Mouse (Mus musculus) heart, embryonic 11.5 days (tissue): ENCODE data around the gene Nubp2. TPM values are rescaled to one million over a fixed set of nuclear protein-coding genes. Genes with fewer than 3 reads are reported as not detected.

ENCODE experiments used
- ATAC-seq: fragments of 200-750 bp; cut with Nextera tagmentation; replicated peaks from 2 replicates; pipeline ENCODE4 v1.8.0; 2017; ENCODE audit warnings: moderate library complexity; ENCODE audit not compliant: insufficient number of reproducible peaks, low FRiP score, low TSS enrichment
- H3K27ac ChIP-seq: fragments of 300-500 bp; sonication (generic); 2 replicates; pipeline ENCODE4 v1.5.1; 2014; ENCODE audit warnings: mild to moderate bottlenecking, low read depth, low read length
- H3K27me3 ChIP-seq: fragments of 300-500 bp; sonication (generic); 2 replicates; pipeline ENCODE4 v1.6.1; 2014; ENCODE audit warnings: mild to moderate bottlenecking, low read length, mixed read lengths; ENCODE audit not compliant: control insufficient read depth, insufficient read depth
- H3K36me3 ChIP-seq: fragments of 300-500 bp; sonication (generic); 2 replicates; pipeline ENCODE4 v1.6.1; 2014; ENCODE audit warnings: mild to moderate bottlenecking, low read length, moderate library complexity, mixed read lengths; ENCODE audit not compliant: control insufficient read depth, insufficient read depth
- H3K4me1 ChIP-seq: fragments of 300-500 bp; sonication (generic); 2 replicates; pipeline ENCODE4 v1.6.1; 2014; ENCODE audit warnings: low read length; ENCODE audit not compliant: control insufficient read depth, insufficient read depth
- H3K4me2 ChIP-seq: fragments of 300-500 bp; sonication (generic); 2 replicates; pipeline ENCODE4 v1.6.1; 2014; ENCODE audit warnings: mild to moderate bottlenecking, moderate library complexity
- H3K4me3 ChIP-seq: fragments of 300-500 bp; sonication (generic); 2 replicates; pipeline ENCODE4 v1.5.1; 2014; ENCODE audit warnings: low read depth, low read length
- H3K9ac ChIP-seq: fragments of 300-500 bp; sonication (generic); 2 replicates; pipeline ENCODE4 v1.6.1; 2014; ENCODE audit warnings: mild to moderate bottlenecking, low read depth, low read length, moderate library complexity
- H3K9me3 ChIP-seq: fragments of 300-500 bp; sonication (generic); replicated peaks from 2 replicates; pipeline ENCODE4 v1.6.1; 2016; ENCODE audit warnings: low read length; ENCODE audit not compliant: control insufficient read depth
- WGBS: fragments of 180-500 bp; shearing (Covaris S2); extraction: QIAGEN DNeasy Blood & Tissue Kit; methylation state at CpG from one replicate; pipeline ENCODE4 v1.1.7; 2014; ENCODE audit not compliant: insufficient replicate concordance; 5-methylcytosine and 5-hydroxymethylcytosine counted together
- polyA plus RNA-seq: library from polyadenylated mRNA; unstranded; fragments of >200 nt; fragmentation: Nextera tagmentation; extraction: Ambion mirVana; gene quantifications from 2 replicates; pipeline ENCODE4 v1.2.1, GENCODE M21; 2014

The Nubp2 gene
- polyA plus RNA-seq, 1 experiment from 2014 or later = 42.3 TPM

GRCm38 (mm10) chr17:24839842-24840241, 46.3 kb downstream of the Nubp2 start, which contains the start of gene Hagh:
Gene Hagh, plus strand, starts transcription at chr17:24840143.
- peaks cover 5% of the 10 kb centered on the region; the same call in 1 of the 2 replicates for H3K27me3 ChIP-seq
- no peak within 1 kb of the TSS for H3K4me2 ChIP-seq
- no peaks in the 10 kb centered on the region for H3K9me3 ChIP-seq
- no peak within 1 kb of the TSS for H3K27ac ChIP-seq
- H3K9ac ChIP-seq = no peak within 1 kb of the TSS
- no peak for ATAC-seq
- H3K36me3 ChIP-seq = no peaks in the 10 kb centered on the region
- WGBS = 55% methylated on average over 8 of the region's 8 CpGs
- H3K4me1 ChIP-seq = no peaks in the 10 kb centered on the region
- H3K4me3 ChIP-seq = no peak within 1 kb of the TSS

Other genes with a start within 250 kb of the Nubp2 start
- gene Slc9a3r2, start 236.0 kb downstream of the Nubp2 start, polyA plus RNA-seq = 52.7 and 58.0 TPM in 2 replicates
- gene Npw, start 227.9 kb downstream of the Nubp2 start, polyA plus RNA-seq = not detected in 2 replicates
- gene Zfp598, start 216.7 kb downstream of the Nubp2 start, polyA plus RNA-seq = 19.7 and 22.0 TPM in 2 replicates
- 0.39 and 0.65 TPM in 2 replicates for gene Syngr3, start 196.4 kb downstream of the Nubp2 start, polyA plus RNA-seq
- 36.7 and 39.0 TPM in 2 replicates for gene Gfer, start 190.2 kb downstream of the Nubp2 start, polyA plus RNA-seq
- 0.49 and 1.1 TPM in 2 replicates for gene Noxo1, start 190.1 kb downstream of the Nubp2 start, polyA plus RNA-seq
- gene Tbl3, start 178.7 kb downstream of the Nubp2 start, polyA plus RNA-seq = 50.9 and 54.8 TPM in 2 replicates
- not detected in 2 replicates for gene Rnf151, start 168.3 kb downstream of the Nubp2 start, polyA plus RNA-seq
- 1,091 and 1,195 TPM in 2 replicates for gene Rps2, start 168.2 kb downstream of the Nubp2 start, polyA plus RNA-seq
- 373 and 401 TPM in 2 replicates for gene Ndufb10, start 161.9 kb downstream of the Nubp2 start, polyA plus RNA-seq
- 0.40 and 0.44 TPM in 2 replicates for gene Rpl3l, start 158.5 kb downstream of the Nubp2 start, polyA plus RNA-seq
- gene Msrb1, start 149.7 kb downstream of the Nubp2 start, polyA plus RNA-seq = 19.5 and 20.9 TPM in 2 replicates
- gene Hs3st6, start 133.4 kb downstream of the Nubp2 start, polyA plus RNA-seq = 0.34 TPM in 1 of 2 replicates, not detected in the other
- not detected in 2 replicates for gene Meiob, start 82.1 kb downstream of the Nubp2 start, polyA plus RNA-seq
- 42.6 and 48.8 TPM in 2 replicates for gene Hagh, start 46.2 kb downstream of the Nubp2 start, polyA plus RNA-seq
- 38.0 and 39.5 TPM in 2 replicates for gene Fahd1, start 36.0 kb downstream of the Nubp2 start, polyA plus RNA-seq
- gene Igfals, start 20.4 kb downstream of the Nubp2 start, polyA plus RNA-seq = 0.14 TPM in 1 of 2 replicates, not detected in the other
- 25.2 and 26.5 TPM in 2 replicates for gene Spsb3, start 294 bp upstream of the Nubp2 start, polyA plus RNA-seq
- 15.3 and 19.3 TPM in 2 replicates for gene Eme2, start 8.7 kb upstream of the Nubp2 start, polyA plus RNA-seq
- gene Mrps34, start 8.8 kb upstream of the Nubp2 start, polyA plus RNA-seq = 85.6 and 92.1 TPM in 2 replicates
- gene Nme3, start 10.2 kb upstream of the Nubp2 start, polyA plus RNA-seq = 35.7 and 37.9 TPM in 2 replicates
- 33.0 and 34.2 TPM in 2 replicates for gene Mapk8ip3, start 50.6 kb upstream of the Nubp2 start, polyA plus RNA-seq
- 109 and 148 TPM in 2 replicates for gene Jpt2, start 74.3 kb upstream of the Nubp2 start, polyA plus RNA-seq
- 6.8 and 8.9 TPM in 2 replicates for gene Cramp1l, start 129.4 kb upstream of the Nubp2 start, polyA plus RNA-seq
- gene Ift140, start 129.7 kb upstream of the Nubp2 start, polyA plus RNA-seq = 17.4 and 17.9 TPM in 2 replicates
- gene Tmem204, start 197.2 kb upstream of the Nubp2 start, polyA plus RNA-seq = 14.4 and 18.5 TPM in 2 replicates
- gene Telo2, start 229.6 kb upstream of the Nubp2 start, polyA plus RNA-seq = 22.1 and 25.4 TPM in 2 replicates
- gene Ptx4, start 234.4 kb upstream of the Nubp2 start, polyA plus RNA-seq = 0.10 TPM in 1 of 2 replicates, not detected in the other
- 18.9 and 20.4 TPM in 2 replicates for gene Clcn7, start 247.0 kb upstream of the Nubp2 start, polyA plus RNA-seq